Mouse (Mus musculus) limb, embryonic 12.5 days (tissue): Measurements from ENCODE around the gene Clcn1. TPM values are rescaled to one million over a fixed set of nuclear protein-coding genes. Genes with fewer than 3 reads are reported as not detected.

Source experiments
- ATAC-seq: fragments of 200-750 bp; cut with Nextera tagmentation; 2 replicates; pipeline ENCODE4 v1.8.0; 2017; ENCODE audit warnings: low read depth, moderate TSS enrichment; ENCODE audit not compliant: insufficient number of reproducible peaks, insufficient read depth, low FRiP score, low TSS enrichment
- H3K27ac ChIP-seq: fragments of 300-500 bp; sonication (generic); 2 replicates; pipeline ENCODE4 v1.5.1; 2016; ENCODE audit warnings: mild to moderate bottlenecking, moderate library complexity
- H3K27me3 ChIP-seq: fragments of 300-500 bp; sonication (generic); 2 replicates; pipeline ENCODE4 v1.6.1; 2016; ENCODE audit warnings: mild to moderate bottlenecking, moderate library complexity
- H3K36me3 ChIP-seq: fragments of 300-500 bp; sonication (generic); 2 replicates; pipeline ENCODE4 v1.6.1; 2016; ENCODE audit warnings: mild to moderate bottlenecking, moderate library complexity
- H3K4me1 ChIP-seq: fragments of 300-500 bp; sonication (generic); replicated peaks from 2 replicates; pipeline ENCODE4 v1.6.1; 2016
- H3K4me2 ChIP-seq: fragments of 300-500 bp; sonication (generic); 2 replicates; pipeline ENCODE4 v1.6.1; 2016; ENCODE audit warnings: mild to moderate bottlenecking, moderate library complexity
- H3K4me3 ChIP-seq: fragments of 300-500 bp; sonication (generic); replicated peaks from 2 replicates; pipeline ENCODE4 v1.5.1; 2016; ENCODE audit warnings: mild to moderate bottlenecking
- H3K9ac ChIP-seq: fragments of 300-500 bp; sonication (generic); replicated peaks from 2 replicates; pipeline ENCODE4 v1.6.1; 2016; ENCODE audit warnings: mild to moderate bottlenecking, moderate library complexity
- H3K9me3 ChIP-seq: fragments of 300-500 bp; sonication (generic); 2 replicates; pipeline ENCODE4 v1.6.1; 2016; ENCODE audit warnings: mild to moderate bottlenecking, moderate library complexity
- WGBS: fragments of 180-500 bp; shearing (Covaris S2); methylation state at CpG from one replicate; pipeline ENCODE4 v1.1.7; 2016; 5-methylcytosine and 5-hydroxymethylcytosine counted together
- polyA plus RNA-seq: library from polyadenylated mRNA; unstranded; fragments of >200 nt; fragmentation: Nextera tagmentation; extraction: Ambion mirVana; gene quantifications from 2 replicates; pipeline ENCODE4 v1.2.1, GENCODE M21; 2016

Gene Clcn1
- polyA plus RNA-seq, 1 experiment from 2014 or later: 0.51 TPM

- Histone ChIP-seq H3K36me3 (peaks cover 27% of the 10 kb centered on the region), H3K4me1 (peaks cover 5% of the 10 kb centered on the region; the same call in 1 of the 2 replicates), H3K27ac (peak within 1 kb of the TSS; percentile 94), H3K9me3 (no peaks in the 10 kb centered on the region), H3K27me3 (no peaks in the 10 kb centered on the region), H3K4me3 (peak within 1 kb of the TSS; percentile 75), H3K4me2 (peak within 1 kb of the TSS; percentile 86), H3K9ac (peak within 1 kb of the TSS; percentile 92)
- peak; percentile 100 for ATAC-seq
- under 1% methylated on average over 47 of the region's 51 CpGs for WGBS
Observed at GRCm38 (mm10) chr6:42264626-42265312, 21.7 kb upstream of the Clcn1 start, which contains the start of gene Casp2. Gene Casp2 (plus strand): TSS chr6:42264985.

GRCm38 (mm10) chr6:42265391-42266330 lies 20.8 kb upstream of the Clcn1 start:
- Histone ChIP-seq H3K27me3 (no peaks in the 10 kb centered on the region), H3K9me3 (no peaks in the 10 kb centered on the region), H3K4me2 (peak overlapping the region; percentile 86), H3K27ac (peak overlapping the region; percentile 94), H3K4me1 (peaks cover 5% of the 10 kb centered on the region; the same call in 1 of the 2 replicates), H3K36me3 (peaks cover 36% of the 10 kb centered on the region), H3K9ac (peak overlapping the region; percentile 92), H3K4me3 (peak overlapping the region; percentile 75)
- ATAC-seq: no peak
- WGBS: under 1% methylated on average over 21 of the region's 21 CpGs

GRCm38 (mm10) chr6:42270817-42271216 lies 15.7 kb upstream of the Clcn1 start:
- Histone ChIP-seq H3K27me3 (no peaks in the 10 kb centered on the region), H3K4me2 (no peak overlapping the region), H3K9ac (no peak overlapping the region), H3K9me3 (no peaks in the 10 kb centered on the region), H3K36me3 (peaks cover 82% of the 10 kb centered on the region), H3K4me1 (peaks cover 5% of the 10 kb centered on the region; the same call in 1 of the 2 replicates), H3K4me3 (no peak overlapping the region), H3K27ac (no peak overlapping the region)
- ATAC-seq: no peak

- no peak overlapping the region for H3K9ac ChIP-seq
- H3K9me3 ChIP-seq: no peaks in the 10 kb centered on the region
- no peak overlapping the region for H3K27ac ChIP-seq
- no peak overlapping the region for H3K4me3 ChIP-seq
- ATAC-seq: no peak
- H3K27me3 ChIP-seq: no peaks in the 10 kb centered on the region
- WGBS: 54% methylated on average over 2 of the region's 2 CpGs
- no peak overlapping the region for H3K4me2 ChIP-seq
- H3K4me1 ChIP-seq: no peaks in the 10 kb centered on the region
- peaks cover 93% of the 10 kb centered on the region for H3K36me3 ChIP-seq
Observed at GRCm38 (mm10) chr6:42276151-42276550, 10.3 kb upstream of the Clcn1 start.

DNA sequence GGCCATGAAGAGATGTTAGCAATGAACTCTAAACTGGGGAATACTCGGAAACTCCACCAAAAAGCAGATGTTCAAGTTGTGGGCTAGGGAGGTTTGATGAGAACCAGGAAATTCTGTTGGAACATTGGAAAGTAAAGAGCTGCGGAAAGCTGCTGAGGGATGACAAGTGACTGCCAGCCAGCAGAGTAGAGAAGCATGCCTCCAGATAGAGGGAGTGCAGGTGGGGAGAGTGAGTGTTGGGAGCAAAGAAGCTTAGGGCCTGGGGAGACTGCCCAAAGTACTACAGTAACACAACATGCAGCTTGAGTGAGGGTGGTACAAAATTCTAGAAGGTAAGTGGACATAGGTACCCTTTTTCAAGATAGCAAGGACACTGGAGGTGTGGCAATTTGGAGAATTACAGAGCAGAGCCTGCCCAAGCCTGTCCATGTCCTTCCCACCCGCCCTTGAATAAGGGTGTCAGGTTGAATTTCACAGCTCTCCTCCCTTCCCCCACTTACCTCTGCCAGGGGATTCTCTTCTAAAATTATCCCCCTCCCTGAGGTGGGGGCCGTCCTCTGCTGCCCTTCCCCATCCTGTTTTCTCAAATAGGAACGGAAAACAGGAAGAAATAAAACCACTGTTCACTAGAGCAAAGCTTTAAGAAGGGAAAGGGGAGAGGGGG lies 3.5 kb upstream of the Clcn1 start:
- ATAC-seq: no peak; the same call in 1 of the 2 replicates
- Histone ChIP-seq H3K27ac (no peak overlapping the region), H3K27me3 (no peaks in the 10 kb centered on the region), H3K36me3 (peaks cover 78% of the 10 kb centered on the region), H3K4me2 (no peak overlapping the region), H3K4me3 (no peak overlapping the region), H3K4me1 (no peaks in the 10 kb centered on the region), H3K9ac (no peak overlapping the region), H3K9me3 (no peaks in the 10 kb centered on the region)
- 74% methylated on average over 5 of the region's 5 CpGs for WGBS

DNA sequence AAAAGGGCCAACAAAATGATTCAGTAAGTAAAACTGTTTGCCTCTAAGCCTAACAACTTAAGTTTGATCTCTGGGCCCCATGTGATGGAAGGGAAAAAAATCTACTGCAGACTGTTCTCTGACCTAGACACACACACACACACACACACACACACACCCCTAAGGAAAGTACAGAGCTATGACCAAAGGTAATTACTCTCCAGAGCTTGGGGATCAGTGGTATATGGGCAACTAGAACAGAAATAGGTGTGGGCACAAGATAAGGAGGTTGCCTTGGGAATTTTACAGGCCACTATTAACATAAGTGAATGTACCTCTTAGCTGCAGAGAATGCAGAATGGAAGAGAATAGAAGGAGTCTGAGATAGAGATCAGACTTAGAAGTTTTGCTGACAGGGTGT lies 1.1 kb downstream of the Clcn1 start:
- Histone ChIP-seq H3K9me3 (no peaks in the 10 kb centered on the region), H3K27ac (no peak overlapping the region), H3K4me1 (no peaks in the 10 kb centered on the region), H3K36me3 (peaks cover 36% of the 10 kb centered on the region), H3K4me3 (no peak overlapping the region), H3K9ac (no peak overlapping the region), H3K4me2 (no peak overlapping the region), H3K27me3 (no peaks in the 10 kb centered on the region)
- ATAC-seq: no peak

DNA sequence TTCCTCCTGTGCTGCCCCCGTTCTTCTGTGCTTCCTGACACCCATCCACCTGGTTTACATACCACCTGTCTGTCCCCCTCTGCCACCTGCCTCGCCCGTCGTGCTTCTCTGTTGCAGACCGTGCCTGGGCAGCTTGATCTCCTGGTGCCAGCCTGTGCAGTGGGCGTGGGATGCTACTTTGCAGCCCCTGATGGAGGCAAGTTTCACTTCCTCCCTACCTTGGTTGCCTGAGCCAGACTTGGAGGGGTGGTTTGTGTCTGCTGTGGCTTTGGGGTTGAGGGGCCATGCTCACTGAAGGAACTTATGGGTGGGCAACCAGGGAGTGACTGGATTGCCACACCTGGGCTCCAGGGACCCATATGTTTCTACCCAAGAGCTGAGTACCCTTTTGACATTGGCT lies 6.8 kb downstream of the Clcn1 start:
- 0 out of 2 replicates have a peak, but pooled peaks cover 3% of the 10 kb centered on the region for H3K4me1 ChIP-seq
- H3K36me3 ChIP-seq: peaks cover 10% of the 10 kb centered on the region; the same call in 1 of the 2 replicates
- 89% methylated on average over 6 of the region's 6 CpGs for WGBS
- no peaks in the 10 kb centered on the region for H3K27me3 ChIP-seq
- no peak overlapping the region for H3K4me3 ChIP-seq
- no peak overlapping the region for H3K9ac ChIP-seq
- no peak overlapping the region for H3K27ac ChIP-seq
- no peak for ATAC-seq
- H3K4me2 ChIP-seq: no peak overlapping the region
- no peaks in the 10 kb centered on the region for H3K9me3 ChIP-seq

- ATAC-seq: no peak
- Histone ChIP-seq H3K27ac (no peak overlapping the region), H3K27me3 (no peaks in the 10 kb centered on the region), H3K4me2 (no peak overlapping the region), H3K4me1 (0 out of 2 replicates have a peak, but pooled peaks cover 3% of the 10 kb centered on the region), H3K4me3 (no peak overlapping the region), H3K9ac (no peak overlapping the region), H3K36me3 (peaks cover 19% of the 10 kb centered on the region; the same call in 1 of the 2 replicates), H3K9me3 (no peaks in the 10 kb centered on the region)
- WGBS: 63% methylated on average over 3 of the region's 3 CpGs
Observed at GRCm38 (mm10) chr6:42295549-42296094, 9.1 kb downstream of the Clcn1 start.

DNA sequence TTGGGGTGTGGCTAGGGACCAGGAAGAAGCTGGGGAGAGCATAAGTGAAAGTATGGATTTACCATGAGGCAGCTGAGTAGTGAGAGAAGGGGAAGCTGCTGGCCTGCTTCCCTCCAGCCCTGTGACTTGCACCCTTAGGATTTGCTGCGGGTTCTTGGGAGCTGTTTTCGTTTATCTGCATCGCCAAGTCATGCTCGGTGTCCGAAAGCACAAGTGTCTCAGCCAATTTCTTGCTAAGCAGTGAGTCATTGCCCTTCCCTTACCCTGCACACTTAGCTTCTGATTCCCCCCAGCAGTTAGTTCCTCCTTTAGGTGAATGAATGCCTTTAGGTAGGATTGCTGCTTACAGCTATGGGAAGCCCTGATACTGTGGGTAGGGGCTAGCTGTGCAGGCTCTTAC lies 12.9 kb downstream of the Clcn1 start:
- H3K36me3 ChIP-seq: peaks cover 9% of the 10 kb centered on the region; the same call in 1 of the 2 replicates
- no peak overlapping the region for H3K4me3 ChIP-seq
- H3K27me3 ChIP-seq: no peaks in the 10 kb centered on the region
- H3K4me2 ChIP-seq: no peak overlapping the region
- H3K27ac ChIP-seq: no peak overlapping the region
- no peaks in the 10 kb centered on the region for H3K9me3 ChIP-seq
- H3K9ac ChIP-seq: no peak overlapping the region
- 0 out of 2 replicates have a peak, but pooled peaks cover 3% of the 10 kb centered on the region for H3K4me1 ChIP-seq
- WGBS: 94% methylated on average over 5 of the region's 5 CpGs
- ATAC-seq: no peak

DNA sequence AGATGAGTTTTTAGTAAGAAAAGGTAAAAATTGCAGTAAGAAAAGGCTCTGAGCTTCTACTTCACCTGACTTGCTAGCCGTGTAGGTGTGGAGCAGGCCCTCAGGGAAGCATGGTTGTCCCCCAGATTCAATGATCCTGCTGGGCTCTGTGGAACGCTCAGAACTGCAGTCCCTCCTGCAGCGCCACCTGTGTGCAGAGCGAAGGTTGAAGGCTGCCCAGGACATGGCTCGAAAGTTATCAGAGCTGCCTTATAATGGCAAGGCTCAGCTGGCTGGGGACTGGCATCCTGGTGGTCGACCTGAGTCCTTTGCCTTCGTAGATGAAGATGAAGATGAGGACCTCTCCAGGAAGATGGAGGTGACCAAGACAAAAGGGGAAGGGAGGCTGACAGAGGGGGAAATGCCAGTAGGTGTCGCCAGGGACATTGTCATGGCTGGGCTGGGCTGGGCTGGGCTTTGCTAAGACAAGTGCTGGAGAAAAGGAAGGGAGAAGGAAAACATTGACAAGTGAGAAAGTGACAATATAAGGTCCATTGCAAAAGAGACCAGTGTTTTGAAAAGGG lies 23.4 kb downstream of the Clcn1 start:
- no peak overlapping the region for H3K27ac ChIP-seq

More for the DNA sequence above, 23.4 kb downstream of the Clcn1 start:
- 42% methylated on average over 8 of the region's 8 CpGs for WGBS
- no peak for ATAC-seq
- no peaks in the 10 kb centered on the region for H3K4me1 ChIP-seq
- H3K9me3 ChIP-seq: no peaks in the 10 kb centered on the region
- H3K9ac ChIP-seq: no peak overlapping the region
- no peak overlapping the region for H3K4me3 ChIP-seq
- peaks cover 19% of the 10 kb centered on the region; the same call in 1 of the 2 replicates for H3K36me3 ChIP-seq
- no peaks in the 10 kb centered on the region for H3K27me3 ChIP-seq
- no peak overlapping the region for H3K4me2 ChIP-seq
